Mouse (Mus musculus): ENCODE measurements around the gene Grm8.

DNA sequence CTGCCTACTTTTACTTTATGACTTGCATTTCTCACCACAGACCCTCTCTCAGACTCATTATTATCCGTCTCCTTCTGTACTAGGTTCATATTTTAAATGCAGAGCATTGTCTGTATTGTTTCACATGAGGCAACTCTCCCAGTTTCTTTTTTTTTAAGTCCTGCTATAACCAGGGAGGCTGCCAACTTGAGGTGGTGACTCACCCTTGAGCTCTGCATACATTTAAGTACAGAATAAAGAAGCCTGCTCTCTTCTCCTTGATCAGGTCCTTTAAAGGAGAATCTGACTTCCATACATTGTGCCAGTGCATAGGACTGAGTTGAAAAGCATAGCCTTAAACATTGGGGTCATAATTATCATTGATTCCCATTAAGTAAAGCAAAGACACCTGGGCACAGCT, 488.5 kb downstream of the Grm8 start:
- TF ChIP-seq POLR2A (IDR thresholded peaks at IDR 0.05; ENCODE audit: insufficient read depth, low read depth, low read length) (no peak), CTCF (IDR thresholded peaks at IDR 0.05) (no peak), EP300 (IDR thresholded peaks at IDR 0.05; ENCODE audit: insufficient read depth, low read depth, low read length) (no peak)

Data from heart, adult 2 months (tissue).